Mouse (Mus musculus) lung, postnatal 25 days (tissue): Measurements from ENCODE around the gene Gm28048.

Experiments used
- DNase-seq: peaks from one replicate; pipeline ENCODE4 v3.0.0; 2022; ENCODE audit warnings: low spot score

The Gm28048 gene

DNA sequence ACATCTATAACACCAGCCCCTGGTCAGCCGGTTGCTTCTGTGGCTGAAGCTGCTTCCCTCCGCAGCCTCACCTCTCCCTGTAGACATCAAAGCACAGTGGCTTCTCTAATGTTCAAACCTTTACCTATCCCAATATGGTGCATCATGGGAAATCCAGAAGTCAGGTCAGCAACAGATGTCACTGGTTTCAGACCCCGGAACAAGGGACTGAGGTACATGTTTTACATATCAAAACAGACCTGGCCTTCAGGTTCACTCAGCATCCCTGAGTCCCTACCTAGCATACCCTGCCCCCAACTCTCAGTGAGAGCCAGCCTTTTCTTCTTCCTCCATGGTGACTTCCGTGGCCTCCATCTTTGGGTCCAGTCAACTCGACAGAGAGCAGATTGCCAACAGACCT is 183.0 kb downstream of the Gm28048 start:
- no peak for DNase-seq

DNA sequence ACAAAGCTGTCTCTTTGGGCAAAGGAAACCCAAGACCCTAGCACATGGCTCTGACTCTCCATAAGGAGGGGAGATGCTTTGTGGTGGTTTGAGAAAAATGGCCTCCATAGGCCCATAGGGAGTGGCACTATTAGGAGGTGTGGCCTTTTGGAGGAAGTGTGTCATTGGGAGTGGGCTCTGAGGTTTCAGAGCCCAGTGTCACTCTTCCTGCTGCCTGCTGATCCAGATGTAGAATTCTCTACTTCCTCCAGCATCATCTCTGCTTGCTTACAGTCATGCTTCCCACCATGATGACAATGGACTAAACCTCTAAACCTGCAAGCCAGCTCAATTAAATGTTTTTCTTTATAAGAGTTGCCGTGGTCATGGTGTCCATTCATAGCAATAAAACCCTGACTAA is 187.2 kb downstream of the Gm28048 start:
- DNase-seq = no peak

GRCm38 (mm10) chr11:22793881-22794203 is 188.0 kb downstream of the Gm28048 start:
- no peak for DNase-seq

DNA sequence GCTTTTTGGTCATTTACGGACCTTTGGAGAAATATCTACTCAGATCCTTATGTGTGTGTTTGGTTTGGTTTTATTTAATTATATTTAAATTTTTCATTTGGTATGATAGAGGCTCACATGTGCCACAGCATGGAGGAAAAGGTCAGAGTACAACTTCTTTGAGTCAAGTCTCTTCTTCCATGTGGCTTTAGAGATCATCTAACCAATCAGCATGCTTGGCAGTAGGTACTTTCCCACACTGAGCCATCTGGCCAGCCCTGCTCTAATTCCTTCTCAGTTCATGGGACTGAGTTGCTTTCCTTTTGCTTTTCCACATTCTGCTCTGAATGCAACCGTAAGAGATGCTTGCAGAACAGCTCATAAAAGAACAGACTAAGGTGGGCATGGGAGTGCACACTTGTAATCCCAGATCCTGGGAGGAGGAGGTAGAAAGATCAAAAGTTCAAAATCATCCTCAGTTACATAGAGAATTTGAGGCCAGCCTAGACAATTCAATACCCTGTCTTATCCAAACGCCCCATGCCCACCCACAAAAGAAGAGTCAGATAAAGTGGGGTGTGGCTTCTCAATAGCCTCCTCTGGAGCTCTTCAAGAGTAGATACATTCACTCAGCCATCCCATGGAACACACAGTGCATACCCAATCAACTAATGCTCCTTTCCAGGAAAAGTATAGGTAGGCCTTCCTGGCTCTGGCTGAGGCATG is 188.6 kb downstream of the Gm28048 start:
- DNase-seq = no peak

- DNase-seq = no peak
Observed at GRCm38 (mm10) chr11:22792149-22792548, 189.7 kb downstream of the Gm28048 start.

GRCm38 (mm10) chr11:22791726-22792125 is 190.2 kb downstream of the Gm28048 start:
- DNase-seq = no peak

DNA sequence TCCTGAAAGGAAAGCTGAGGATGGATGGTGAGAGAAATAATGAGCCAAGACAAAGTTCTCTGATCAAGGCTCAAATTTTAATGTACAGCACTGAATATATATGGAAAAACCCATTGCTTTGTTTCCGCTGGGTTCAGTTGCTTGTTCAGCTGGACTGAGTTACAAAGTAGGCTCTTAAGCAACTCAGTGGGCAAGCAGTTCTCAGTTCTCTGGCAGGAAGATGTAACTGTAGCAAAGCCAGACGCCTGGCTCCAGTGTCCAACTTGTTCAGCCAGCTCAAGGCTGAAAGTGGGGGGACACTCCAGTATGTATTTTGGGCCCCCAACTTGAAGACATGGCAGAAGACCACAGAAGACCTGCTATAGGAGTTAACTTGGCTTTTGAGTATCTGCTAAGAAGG is 194.1 kb downstream of the Gm28048 start:
- DNase-seq = no peak
